Mouse (Mus musculus) adrenal gland, adult 18-20 months (tissue): ENCODE results near the gene Wnt1. TPM values are rescaled to one million over a fixed set of nuclear protein-coding genes. Genes with fewer than 3 reads are reported as not detected.

ENCODE experiments used
- DNase-seq, 2 experiments: peaks; one replicate each; pipeline ENCODE4 v3.0.0; 2021 to 2022; ENCODE audit warnings: low spot score in 2 of 2
- total RNA-seq, 2 experiments: library from RNA; stranded (reverse); gene quantifications; 1 replicate in 1 of 2; 2 replicates in 1 of 2; pipeline ENCODE4 v1.2.3; 2021

Gene Wnt1
- total RNA-seq, 2 experiments from 2014 or later = not detected

- peak in 1 of 2 experiments; percentile 29 for DNase-seq
Measured at GRCm38 (mm10) chr15:98833281-98833680, 43.6 kb downstream of the Wnt1 start.

- peak in 1 of 2 experiments; percentile 21 for DNase-seq
Measured at GRCm38 (mm10) chr15:98834059-98834458, 44.4 kb downstream of the Wnt1 start.

GRCm38 (mm10) chr15:98835291-98835690 lies 45.6 kb downstream of the Wnt1 start:
- no peak for DNase-seq

GRCm38 (mm10) chr15:98837006-98837742 lies 47.5 kb downstream of the Wnt1 start:
- DNase-seq = no peak

GRCm38 (mm10) chr15:98837743-98838103 lies 48.1 kb downstream of the Wnt1 start:
- no peak for DNase-seq

GRCm38 (mm10) chr15:98839161-98839560 lies 49.5 kb downstream of the Wnt1 start:
- DNase-seq = no peak

- DNase-seq = peak in 1 of 2 experiments; percentile 21
Measured at GRCm38 (mm10) chr15:98839671-98840585, 50.3 kb downstream of the Wnt1 start.

Other genes with a start within 250 kb of the Wnt1 start
- gene Ccnt1, start 218.9 kb upstream of the Wnt1 start, total RNA-seq = 10 to 100 TPM; 52.5 to 65.9 TPM
- 1 to 10 TPM in 1 of 2 experiments, not detected in 1; 1.2 TPM for gene 4930415O20Rik, start 218.9 kb upstream of the Wnt1 start, total RNA-seq
- gene Adcy6, start 179.8 kb upstream of the Wnt1 start, total RNA-seq = 10 to 100 TPM; 48.7 to 83.1 TPM
- gene Cacnb3, start 159.0 kb upstream of the Wnt1 start, total RNA-seq = 10 to 100 TPM; 11.9 to 14.3 TPM
- gene Ddx23, start 127.0 kb upstream of the Wnt1 start, total RNA-seq = 10 to 100 TPM; 80.7 to 83.8 TPM
- gene Rnd1, start 112.4 kb upstream of the Wnt1 start, total RNA-seq = 1 to 10 TPM; 2.0 to 7.6 TPM
- under 1 TPM; 0.43 to 0.45 TPM for gene Ccdc65, start 81.7 kb upstream of the Wnt1 start, total RNA-seq
- 1 to 10 TPM; 4.7 to 6.7 TPM for gene Fkbp11, start 61.7 kb upstream of the Wnt1 start, total RNA-seq
- 100 to 1,000 TPM; 104 to 145 TPM for gene Arf3, start 26.6 kb upstream of the Wnt1 start, total RNA-seq
- gene Wnt10b, start 11.7 kb upstream of the Wnt1 start, total RNA-seq = 1 to 10 TPM in 1 of 2 experiments, under 1 TPM in 1; 0.36 to 3.1 TPM
- gene Ddn, start 19.6 kb downstream of the Wnt1 start, total RNA-seq = not detected
- gene Prkag1, start 41.7 kb downstream of the Wnt1 start, total RNA-seq = 10 to 100 TPM; 64.0 to 71.5 TPM
- 10 to 100 TPM; 54.6 to 59.5 TPM for gene Kmt2d, start 81.3 kb downstream of the Wnt1 start, total RNA-seq
- gene Rhebl1, start 104.7 kb downstream of the Wnt1 start, total RNA-seq = 1 to 10 TPM; 1.2 to 2.5 TPM
- gene Dhh, start 108.7 kb downstream of the Wnt1 start, total RNA-seq = 1 to 10 TPM in 1 of 2 experiments, under 1 TPM in 1; 0.86 to 2.1 TPM
- gene Lmbr1l, start 128.4 kb downstream of the Wnt1 start, total RNA-seq = 10 to 100 TPM; 12.1 to 14.0 TPM
- 100 to 1,000 TPM; 193 to 255 TPM for gene Tuba1b, start 144.7 kb downstream of the Wnt1 start, total RNA-seq
- gene Gm49450, start 163.7 kb downstream of the Wnt1 start, total RNA-seq = not detected
- 100 to 1,000 TPM in 1 of 2 experiments, 10 to 100 TPM in 1; 74.3 to 169 TPM for gene Tuba1a, start 163.8 kb downstream of the Wnt1 start, total RNA-seq
- gene Tuba1c, start 240.0 kb downstream of the Wnt1 start, total RNA-seq = 100 to 1,000 TPM; 235 to 284 TPM